Mouse (Mus musculus) layer of hippocampus, postnatal 14 days (tissue): ENCODE measurements around the gene Dusp6. TPM values are rescaled to one million over a fixed set of nuclear protein-coding genes. Genes with fewer than 3 reads are reported as not detected.

ENCODE experiments used
- DNase-seq, 2 experiments: peaks; one replicate each; pipeline ENCODE4 v3.0.0; 2021 to 2022; ENCODE audit warnings: low spot score in 2 of 2, mixed read lengths in 1 of 2
- total RNA-seq, 2 experiments: library from RNA; stranded (reverse); gene quantifications; 2 replicates each; pipeline ENCODE4 v1.2.3; 2021

Dusp6 gene
- total RNA-seq, 2 experiments from 2014 or later: 75.7 to 83.9 TPM

DNA sequence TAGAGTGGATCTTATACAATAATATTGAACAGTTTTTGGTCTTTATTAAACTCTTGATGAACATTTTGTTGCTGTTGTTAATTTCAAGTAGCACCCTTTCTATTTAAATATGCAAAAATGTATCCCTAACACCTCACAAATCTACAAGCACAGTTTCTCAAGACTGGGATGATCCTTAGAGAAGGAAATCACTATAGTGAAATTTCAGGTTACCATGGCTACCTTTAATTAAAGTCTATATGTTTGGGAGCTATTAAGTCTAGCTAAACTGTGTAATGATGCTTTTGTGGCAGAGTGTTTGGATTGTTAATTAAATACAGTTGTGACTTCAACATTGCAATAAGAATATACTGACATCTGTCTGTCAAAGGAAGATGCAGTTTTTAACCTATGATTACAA is 54.0 kb downstream of the Dusp6 start:
- no peak for DNase-seq

Other genes starting within 250 kb of the Dusp6 start
- gene Poc1b, start 156.2 kb upstream of the Dusp6 start, total RNA-seq: 1 to 10 TPM; 7.0 to 8.9 TPM
- gene Galnt4, start 155.1 kb upstream of the Dusp6 start, total RNA-seq: 1 to 10 TPM; 4.8 TPM
- not detected for gene Phxr2, start 136.9 kb upstream of the Dusp6 start, total RNA-seq